Mouse (Mus musculus) small intestine, adult 10 weeks (tissue): ENCODE measurements around the gene Slc5a4b. TPM values are rescaled to one million over a fixed set of nuclear protein-coding genes. Genes with fewer than 3 reads are reported as not detected.

Experiments used
- polyA plus RNA-seq: library from polyadenylated mRNA; stranded (reverse); fragments of 350-450 nt; fragmentation: Illumina TruSeq; extraction: RNeasy Lipid Tissue Mini Kit (QIAGEN cat#74804); gene quantifications from one replicate; pipeline ENCODE4 v1.2.3, GENCODE M21; 2014; ENCODE audit warnings: low replicate concordance

Slc5a4b gene
- polyA plus RNA-seq, result 44.6 TPM

GRCm38 (mm10) chr10:76110861-76111260 is at the start of gene Slc5a4b:
Gene Slc5a4b, minus strand, starts transcription at chr10:76110961.

GRCm38 (mm10) chr10:76147278-76147677 is 36.5 kb upstream of the Slc5a4b start, which contains the start of gene Slc5a4a:
Gene Slc5a4a, plus strand, starts transcription at chr10:76147451.

GRCm38 (mm10) chr10:76032402-76033118 is 78.2 kb downstream of the Slc5a4b start, which contains the start of gene Zfp280b:
Gene Zfp280b, plus strand, starts transcription at chr10:76032650.

Other genes with a start within 250 kb of the Slc5a4b start
- gene Derl3, start 217.5 kb downstream of the Slc5a4b start, polyA plus RNA-seq, result not detected
- 7.2 TPM for gene Smarcb1, start 189.3 kb downstream of the Slc5a4b start, polyA plus RNA-seq
- gene Chchd10, start 177.8 kb downstream of the Slc5a4b start, polyA plus RNA-seq, result 23.9 TPM
- gene Mmp11, start 174.5 kb downstream of the Slc5a4b start, polyA plus RNA-seq, result not detected
- not detected for gene Gm867, start 170.3 kb downstream of the Slc5a4b start, polyA plus RNA-seq
- gene Vpreb3, start 167.9 kb downstream of the Slc5a4b start, polyA plus RNA-seq, result not detected
- not detected for gene Gm5134, start 156.4 kb downstream of the Slc5a4b start, polyA plus RNA-seq
- 10.7 TPM for gene Zfp280b, start 78.3 kb downstream of the Slc5a4b start, polyA plus RNA-seq
- 40.7 TPM for gene Slc5a4a, start 36.5 kb upstream of the Slc5a4b start, polyA plus RNA-seq
- gene Prmt2, start 126.9 kb upstream of the Slc5a4b start, polyA plus RNA-seq, result 1.0 TPM
- gene S100b, start 142.9 kb upstream of the Slc5a4b start, polyA plus RNA-seq, result 0.56 TPM
- 8.8 TPM for gene Dip2a, start 234.3 kb upstream of the Slc5a4b start, polyA plus RNA-seq